Mouse (Mus musculus): ENCODE results near the gene Acot2. TPM values are rescaled to one million over a fixed set of nuclear protein-coding genes. Genes with fewer than 3 reads are reported as not detected.
"Not testable (repeated sequence)": the region's sequence is repeated elsewhere in the genome, so short reads cannot be mapped to it uniquely, and the experiment has no call there.

The Acot2 gene
- total and polyA plus RNA-seq, 3 experiments: 9.8 to 13.0 TPM; not detected in 1

DNA sequence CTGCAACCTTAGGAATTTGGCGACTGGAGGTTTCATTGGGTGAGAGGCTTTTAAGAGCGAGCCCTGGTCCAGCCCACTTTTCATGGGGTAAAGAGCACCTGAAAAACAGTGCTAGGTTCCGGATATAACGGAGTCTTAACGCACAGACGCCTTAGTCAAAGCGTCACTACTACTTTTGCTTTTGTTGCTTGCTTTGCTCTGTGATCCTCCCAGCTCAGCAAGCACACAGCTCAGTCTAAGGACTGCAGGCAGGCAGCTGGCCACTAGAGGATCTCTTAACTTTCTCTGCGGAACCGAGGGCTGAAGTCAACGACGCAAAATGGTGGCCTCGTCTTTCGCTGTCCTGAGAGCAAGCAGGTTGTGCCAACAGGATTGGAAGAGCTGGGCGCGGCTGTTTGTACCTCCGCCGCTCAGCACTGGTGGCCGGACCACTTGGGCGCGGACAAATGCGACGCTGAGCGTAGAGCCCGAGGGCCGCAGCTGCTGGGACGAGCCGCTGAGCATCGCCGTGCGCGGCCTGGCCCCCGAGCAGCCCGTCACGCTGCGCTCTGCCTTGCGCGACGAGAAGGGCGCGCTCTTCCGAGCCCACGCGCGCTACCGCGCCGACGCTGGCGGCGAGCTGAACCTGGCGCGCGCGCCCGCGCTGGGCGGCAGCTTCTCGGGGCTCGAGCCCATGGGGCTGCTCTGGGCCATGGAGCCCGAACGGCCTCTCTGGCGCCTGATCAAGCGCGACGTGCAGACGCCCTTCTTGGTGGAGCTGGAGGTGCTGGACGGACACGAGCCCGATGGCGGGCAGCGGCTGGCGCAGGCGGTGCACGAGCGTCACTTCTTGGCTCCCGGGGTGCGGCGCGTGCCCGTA lies at the start of gene Acot2 (continued):
- TF ChIP-seq MYC (IDR thresholded peaks at IDR 0.05; ENCODE audit: low read depth, low read length) (no peak), MAZ (IDR thresholded peaks at IDR 0.05; ENCODE audit: low read depth, low read length) (no peak), MYB (IDR thresholded peaks at IDR 0.05; ENCODE audit: low read depth, low read length) (no peak), POLR2AphosphoS5 (IDR thresholded peaks at IDR 0.05; ENCODE audit: borderline replicate concordance, low read depth, low read length) (no peak), ZKSCAN1 (IDR thresholded peaks at IDR 0.05; ENCODE audit: low read depth, low read length) (no peak)

DNA sequence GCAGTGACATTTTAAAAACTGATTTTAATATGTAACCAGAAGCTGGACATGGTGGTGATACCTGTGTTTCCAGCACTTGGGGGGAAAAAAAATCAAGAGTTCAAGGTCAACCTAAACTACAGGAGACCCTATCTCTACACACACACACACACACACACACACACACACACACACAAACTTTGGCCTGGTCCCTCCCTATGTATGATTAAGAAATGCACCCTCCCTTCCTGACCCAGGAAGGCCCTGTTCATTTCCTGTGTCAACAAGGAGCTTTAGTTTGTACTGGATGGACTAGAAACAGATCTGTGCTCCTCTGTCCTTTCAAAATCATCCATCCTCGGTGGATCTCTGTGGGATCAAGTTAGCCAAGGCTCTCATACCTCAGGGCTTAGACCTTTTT lies 49.1 kb upstream of the Acot2 start:
- H3K4me3 ChIP-seq (ENCODE audit: control insufficient read depth in 1 of 2, insufficient read depth in 1 of 2, low read depth in 2 of 2, low read length in 2 of 2); H3K79me2 ChIP-seq (ENCODE audit: control insufficient read depth, insufficient read depth, low read length, poor library complexity); H3K9me3 ChIP-seq (replicated peaks; ENCODE audit: insufficient read depth, low read length); DNase-seq (ENCODE audit: low read depth, low spot score); H3K9ac ChIP-seq (ENCODE audit: control insufficient read depth, low read depth, low read length, poor library complexity, severe bottlenecking); H3K27ac ChIP-seq (ENCODE audit: control insufficient read depth, low read depth, low read length); H3K27me3 ChIP-seq (ENCODE audit: control insufficient read depth in 1 of 2, insufficient read depth in 2 of 2, low read length in 2 of 2): not testable (repeated sequence)
- Histone ChIP-seq H3K4me1 (ENCODE audit: control insufficient read depth in 1 of 2, insufficient read depth in 2 of 2, low read length in 2 of 2) (peaks cover 26 to 29% of the 10 kb centered on the region in 2 experiments), H3K36me3 (ENCODE audit: control insufficient read depth in 1 of 2, insufficient read depth in 2 of 2, low read length in 2 of 2) (peaks cover 0 to 34% of the 10 kb centered on the region in 2 experiments; a peak in 2 of 4 replicates)

DNA sequence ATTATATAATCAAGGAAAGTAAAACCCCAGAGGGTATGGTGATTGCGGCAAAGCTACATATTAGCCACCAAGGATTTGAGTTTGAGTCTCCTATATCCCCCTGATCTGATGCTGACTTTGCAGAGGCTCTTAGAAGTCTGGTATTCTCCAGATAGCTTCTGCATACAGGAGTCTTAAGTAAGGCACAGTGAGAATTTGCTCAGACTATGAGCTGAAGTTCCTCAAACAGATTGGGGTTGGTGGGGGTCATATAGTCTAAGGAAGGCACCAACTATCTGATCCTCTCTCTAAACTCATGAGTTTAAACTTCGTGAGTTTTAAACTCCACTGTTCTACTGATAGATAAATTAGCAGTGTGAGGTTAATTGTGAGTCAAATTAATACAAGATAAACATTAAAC lies 48.3 kb upstream of the Acot2 start:
- Histone ChIP-seq H3K9ac (ENCODE audit: control insufficient read depth, low read depth, low read length, poor library complexity, severe bottlenecking) (no peak overlapping the region), H3K36me3 (ENCODE audit: control insufficient read depth in 1 of 2, insufficient read depth in 2 of 2, low read length in 2 of 2) (peaks cover 0 to 34% of the 10 kb centered on the region in 2 experiments; a peak in 2 of 4 replicates), H3K27me3 (ENCODE audit: control insufficient read depth in 1 of 2, insufficient read depth in 2 of 2, low read length in 2 of 2) (no peaks in the 10 kb centered on the region), H3K4me1 (ENCODE audit: control insufficient read depth in 1 of 2, insufficient read depth in 2 of 2, low read length in 2 of 2) (peaks cover 26 to 29% of the 10 kb centered on the region in 2 experiments), H3K79me2 (ENCODE audit: control insufficient read depth, insufficient read depth, low read length, poor library complexity) (no peaks in the 10 kb centered on the region), H3K9me3 (replicated peaks; ENCODE audit: insufficient read depth, low read length) (no peaks in the 10 kb centered on the region), H3K4me3 (ENCODE audit: control insufficient read depth in 1 of 2, insufficient read depth in 1 of 2, low read depth in 2 of 2, low read length in 2 of 2) (no peak overlapping the region), H3K27ac (ENCODE audit: control insufficient read depth, low read depth, low read length) (no peak overlapping the region)
- TF ChIP-seq ETS1 (IDR thresholded peaks at IDR 0.05; ENCODE audit: low read depth, low read length) (0 out of 2 replicates have a peak, but pooled peaks have one; percentile 38), RCOR1 (IDR thresholded peaks at IDR 0.05; ENCODE audit: low read depth, low read length) (no peak)
- DNase-seq (ENCODE audit: low read depth, low spot score): peak; percentile 60

DNA sequence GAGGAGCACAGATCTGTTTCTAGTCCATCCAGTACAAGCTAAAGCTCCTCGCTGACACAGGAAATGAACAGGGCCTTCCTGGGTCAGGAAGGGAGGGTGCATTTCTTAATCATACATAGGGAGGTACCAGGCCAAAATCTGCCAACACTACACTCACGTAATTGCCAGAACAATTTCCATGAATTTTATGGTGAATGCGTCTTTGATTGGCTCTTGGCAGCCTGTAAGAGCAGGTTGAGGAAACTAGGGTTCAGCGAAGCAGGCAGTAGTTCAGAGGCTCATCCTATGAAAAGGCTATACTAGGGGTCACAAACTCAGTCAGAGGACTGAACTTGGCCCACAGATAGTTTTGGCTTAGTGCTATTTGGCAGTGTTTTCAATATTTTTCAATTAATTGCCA lies 47.6 kb upstream of the Acot2 start:
- Histone ChIP-seq H3K27me3 (ENCODE audit: control insufficient read depth in 1 of 2, insufficient read depth in 2 of 2, low read length in 2 of 2) (no peaks in the 10 kb centered on the region), H3K4me1 (ENCODE audit: control insufficient read depth in 1 of 2, insufficient read depth in 2 of 2, low read length in 2 of 2) (peaks cover 26 to 29% of the 10 kb centered on the region in 2 experiments), H3K9ac (ENCODE audit: control insufficient read depth, low read depth, low read length, poor library complexity, severe bottlenecking) (no peak overlapping the region), H3K27ac (ENCODE audit: control insufficient read depth, low read depth, low read length) (no peak overlapping the region), H3K9me3 (replicated peaks; ENCODE audit: insufficient read depth, low read length) (no peaks in the 10 kb centered on the region), H3K79me2 (ENCODE audit: control insufficient read depth, insufficient read depth, low read length, poor library complexity) (no peaks in the 10 kb centered on the region), H3K4me3 (ENCODE audit: control insufficient read depth in 1 of 2, insufficient read depth in 1 of 2, low read depth in 2 of 2, low read length in 2 of 2) (no peak overlapping the region), H3K36me3 (ENCODE audit: control insufficient read depth in 1 of 2, insufficient read depth in 2 of 2, low read length in 2 of 2) (peaks cover 0 to 34% of the 10 kb centered on the region in 2 experiments; a peak in 2 of 4 replicates)
- TF ChIP-seq CHD1 (IDR thresholded peaks at IDR 0.05; ENCODE audit: low read depth, low read length) (no peak), MYC (IDR thresholded peaks at IDR 0.05; ENCODE audit: low read depth, low read length) (no peak), SMC3 (IDR thresholded peaks at IDR 0.05; ENCODE audit: low read depth, low read length) (no peak), RAD21 (IDR thresholded peaks at IDR 0.05; ENCODE audit: low read depth, low read length) (no peak), POLR2AphosphoS5 (IDR thresholded peaks at IDR 0.05; ENCODE audit: borderline replicate concordance, low read depth, low read length) (no peak), NRF1 (IDR thresholded peaks at IDR 0.05; ENCODE audit: insufficient read depth, low read depth, low read length, poor library complexity, severe bottlenecking) (no peak), KAT2A (conservative IDR thresholded peaks at IDR 0.05; ENCODE audit: low read depth, low read length) (no peak), E2F4 (IDR thresholded peaks at IDR 0.05; ENCODE audit: borderline replicate concordance, low read depth, low read length) (no peak), RCOR1 (IDR thresholded peaks at IDR 0.05; ENCODE audit: low read depth, low read length) (no peak), GABPA (IDR thresholded peaks at IDR 0.05; ENCODE audit: low read depth, low read length) (no peak)
- DNase-seq (ENCODE audit: low read depth, low spot score): no peak
